Mouse (Mus musculus): ENCODE measurements around the gene Nell1.

- TF ChIP-seq POLR2A (IDR thresholded peaks at IDR 0.05; ENCODE audit: insufficient read depth, low read length) (no peak), EP300 (IDR thresholded peaks at IDR 0.05; ENCODE audit: insufficient read depth, low read depth, low read length) (no peak), CTCF (IDR thresholded peaks at IDR 0.05; ENCODE audit: low read depth, low read length) (no peak)
Observed at GRCm38 (mm10) chr7:50773516-50773915, 798.9 kb downstream of the Nell1 start.
